Mouse (Mus musculus) layer of hippocampus, adult 2 months (tissue): ENCODE results near the gene Tubd1. TPM values are rescaled to one million over a fixed set of nuclear protein-coding genes. Genes with fewer than 3 reads are reported as not detected.
A peak's percentile ranks its signal among the peaks of the same experiment; 100 is the strongest.

Experiments
- DNase-seq, 2 experiments: peaks; one replicate each; pipeline ENCODE4 v3.0.0; 2022; ENCODE audit warnings: low spot score in 2 of 2
- H3K27ac ChIP-seq: fragments of 200-600 bp; 2 replicates; pipeline ENCODE4 v1.8.1; 2022
- H3K4me3 ChIP-seq: fragments of 200-600 bp; 2 replicates; pipeline ENCODE4 v1.8.1; 2022; ENCODE audit warnings: mild to moderate bottlenecking
- CTCF ChIP-seq: fragments of 200-600 bp; conservative IDR thresholded peaks from 2 replicates; pipeline ENCODE4 v1.8.1; 2022; ENCODE audit warnings: antibody characterized with exemption, mild to moderate bottlenecking, moderate library complexity
- microRNA-seq, 2 experiments: library from miRNA; unstranded; fragments of <30 nt; microRNA quantifications; one replicate each; pipeline ENCODE4 v1.2.0; 2021
- total RNA-seq, 2 experiments: library from RNA; stranded (reverse); gene quantifications; 2 replicates each; pipeline ENCODE4 v1.2.3; 2021

Gene Tubd1
- total RNA-seq, 2 experiments from 2014 or later: 6.0 to 8.2 TPM

DNA sequence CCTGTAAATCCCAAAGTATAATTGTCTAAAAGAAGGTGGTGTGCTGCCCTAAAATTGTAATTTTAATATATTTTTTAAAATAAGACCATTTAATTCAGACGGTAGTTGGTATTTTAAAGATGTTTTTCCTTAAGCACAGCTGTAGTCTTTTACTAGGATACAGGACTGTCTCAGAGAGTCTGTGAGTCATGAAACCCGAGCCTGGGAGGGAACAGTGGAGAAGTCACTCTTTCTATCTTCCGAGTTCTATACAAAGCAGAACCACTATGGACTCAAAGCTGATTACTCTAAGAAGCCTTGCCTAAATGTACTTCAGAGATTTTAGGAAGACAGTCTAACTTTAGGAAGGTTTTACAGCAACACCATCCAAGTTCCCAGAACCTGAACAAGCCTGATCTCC, 57.3 kb downstream of the Tubd1 start:
- DNase-seq: no peak
- H3K4me3 ChIP-seq: no peak overlapping the region
- no peak for TF ChIP-seq CTCF

DNA sequence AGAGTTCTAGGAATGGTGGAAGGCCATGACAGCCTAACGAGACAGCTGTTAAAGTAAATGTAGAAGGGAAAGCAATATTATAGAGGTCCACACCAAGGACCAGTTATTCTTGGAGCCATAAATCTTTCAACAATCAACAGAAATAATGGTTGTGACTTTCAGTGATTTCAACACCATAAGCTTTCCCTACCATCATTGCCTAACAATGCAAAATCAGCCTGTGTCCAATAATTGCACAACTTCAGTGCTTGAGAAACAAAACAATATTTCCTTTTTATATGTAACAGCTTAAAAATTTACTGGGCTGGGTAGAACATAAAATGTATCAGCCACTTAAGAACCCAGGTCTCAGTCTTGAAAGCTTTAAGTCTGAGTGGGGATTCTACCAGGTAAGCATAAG, 58.9 kb downstream of the Tubd1 start:
- H3K27ac ChIP-seq: no peak overlapping the region
- no peak for TF ChIP-seq CTCF
- DNase-seq: no peak
- H3K4me3 ChIP-seq: no peak overlapping the region

More for the DNA sequence above, 57.3 kb downstream of the Tubd1 start:
- no peak overlapping the region for H3K27ac ChIP-seq

DNA sequence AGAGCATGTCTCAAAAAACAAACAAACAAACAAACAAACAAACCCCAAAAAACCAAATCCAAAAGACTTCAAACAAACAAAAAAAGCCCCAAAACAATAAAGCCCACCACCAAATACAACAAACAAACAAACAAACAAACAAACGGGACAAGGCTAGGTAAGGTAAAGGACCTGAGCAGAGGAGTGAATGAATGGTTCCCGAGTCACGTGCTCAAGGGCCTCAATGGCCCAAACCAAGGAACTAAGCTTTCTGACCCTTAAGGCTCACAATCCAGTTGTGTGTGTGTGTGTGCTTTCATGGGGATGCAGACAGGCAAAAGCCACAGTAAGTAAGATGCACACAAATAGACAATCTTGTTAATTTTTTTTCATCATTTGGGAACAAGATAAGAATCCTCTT, 59.5 kb downstream of the Tubd1 start:
- no peak for TF ChIP-seq CTCF
- DNase-seq: no peak
- H3K4me3 ChIP-seq: no peak overlapping the region
- no peak overlapping the region for H3K27ac ChIP-seq

DNA sequence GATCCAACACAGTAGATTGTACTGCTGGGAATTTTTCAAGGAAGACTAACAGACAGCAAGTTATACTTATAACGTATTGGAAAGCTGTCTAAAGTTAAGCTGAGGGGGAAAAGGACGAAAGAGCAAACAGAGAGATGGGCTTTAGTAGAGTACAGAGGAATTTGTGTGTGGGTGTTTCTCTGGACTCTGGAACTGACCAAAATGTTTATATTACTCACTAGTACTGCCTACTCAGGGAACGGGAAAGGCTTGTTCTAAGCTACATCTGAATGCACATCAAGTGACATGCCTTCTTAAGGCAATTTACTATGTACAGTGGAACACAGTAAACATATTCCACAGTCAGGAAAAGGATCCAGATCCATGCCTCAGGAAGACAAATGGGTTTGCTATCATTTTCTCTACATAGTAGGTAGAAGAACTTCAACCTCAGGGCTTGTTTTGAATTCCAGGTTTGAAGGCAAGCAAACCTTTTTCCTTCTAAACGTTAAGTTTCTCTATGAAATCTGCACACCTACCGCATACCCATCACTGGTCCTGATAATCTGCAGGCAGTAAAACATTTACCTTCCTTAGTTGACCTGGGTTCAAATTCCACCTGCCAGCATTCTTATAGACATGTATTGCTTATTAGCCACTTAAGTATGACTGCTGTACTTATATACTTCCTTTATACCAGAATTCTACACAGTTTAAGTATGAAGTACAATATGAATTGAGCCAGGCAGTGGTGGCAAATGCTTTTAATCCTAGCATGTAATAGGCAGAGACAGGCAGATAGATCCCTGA, 60.1 kb downstream of the Tubd1 start:
- no peak overlapping the region for H3K27ac ChIP-seq
- no peak overlapping the region for H3K4me3 ChIP-seq
- DNase-seq: no peak
- TF ChIP-seq CTCF: no peak

DNA sequence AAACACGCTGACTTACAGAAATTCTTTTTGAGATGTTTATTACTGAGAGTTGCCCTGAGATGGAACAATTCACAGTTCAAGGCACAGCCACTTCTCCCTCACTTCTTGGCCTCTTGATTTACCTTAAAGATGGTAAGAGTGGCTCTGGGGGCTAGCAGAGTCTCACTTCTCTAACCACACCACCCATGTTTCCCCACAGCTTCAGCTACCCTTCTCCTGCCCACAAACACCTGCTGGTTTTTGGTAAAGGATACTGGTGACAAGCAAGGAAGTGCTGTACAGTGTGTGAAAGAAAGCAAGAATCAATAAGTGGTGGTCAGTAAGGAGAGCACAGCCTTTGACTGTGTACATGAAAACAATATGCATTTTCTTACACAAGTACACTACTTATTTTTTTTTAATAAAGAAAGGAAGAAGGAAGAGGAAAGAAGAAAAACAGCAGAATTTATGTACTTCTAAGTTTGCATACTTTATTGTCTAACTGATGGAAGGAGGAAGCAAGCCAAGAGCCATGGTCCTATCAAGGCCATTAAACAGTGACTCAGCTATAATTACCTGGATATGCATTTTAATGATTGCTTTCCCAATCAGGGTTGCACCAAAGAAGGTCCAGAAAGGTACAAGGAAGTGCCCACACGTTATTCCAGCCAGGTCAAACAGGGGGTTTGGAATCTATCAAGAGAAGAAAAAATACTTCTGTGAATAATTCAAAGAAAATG, 62.0 kb downstream of the Tubd1 start:
- Histone ChIP-seq H3K4me3 (no peak overlapping the region), H3K27ac (no peak overlapping the region)
- TF ChIP-seq CTCF: no peak
- DNase-seq: no peak

DNA sequence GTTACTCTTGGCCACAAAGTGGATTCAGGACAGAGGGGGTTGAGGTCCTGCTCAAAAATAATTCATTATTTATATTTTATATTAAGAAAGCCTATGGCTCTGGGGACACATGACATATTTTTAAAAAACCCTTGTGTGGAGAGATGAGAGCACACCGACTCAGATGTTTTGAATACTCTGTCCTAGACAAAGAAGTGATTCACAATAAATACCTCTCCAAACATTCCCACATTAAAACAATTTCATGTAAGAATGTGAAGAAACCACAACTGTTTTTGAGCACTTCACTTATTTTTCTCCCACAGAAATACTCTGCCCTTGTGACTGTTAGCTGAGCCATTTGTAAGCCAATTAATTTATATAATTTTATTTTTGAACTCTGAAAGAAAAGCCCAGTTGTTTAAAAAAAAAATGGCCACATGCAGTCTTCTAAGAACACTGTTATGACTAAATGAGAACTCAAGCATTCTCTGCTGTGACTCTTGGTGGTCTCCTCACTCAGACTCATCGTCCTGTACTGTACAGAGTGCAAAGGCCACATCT, 63.1 kb downstream of the Tubd1 start:
- TF ChIP-seq CTCF: no peak
- DNase-seq: no peak
- Histone ChIP-seq H3K4me3 (no peak overlapping the region), H3K27ac (no peak overlapping the region)

GRCm38 (mm10) chr11:86610239-86610638, 65.4 kb downstream of the Tubd1 start:
- no peak for DNase-seq
- Histone ChIP-seq H3K27ac (no peak overlapping the region), H3K4me3 (no peak overlapping the region)
- no peak for TF ChIP-seq CTCF

- no peak for DNase-seq
- H3K4me3 ChIP-seq: no peak overlapping the region
- no peak overlapping the region for H3K27ac ChIP-seq
- no peak for TF ChIP-seq CTCF
Measured at GRCm38 (mm10) chr11:86611991-86612390, 67.2 kb downstream of the Tubd1 start.

- Histone ChIP-seq H3K4me3 (no peak overlapping the region), H3K27ac (peak overlapping the region; percentile 36)
- DNase-seq: no peak
- no peak for TF ChIP-seq CTCF
Measured at GRCm38 (mm10) chr11:86614056-86614530, 69.3 kb downstream of the Tubd1 start.

- DNase-seq: no peak
- Histone ChIP-seq H3K27ac (no peak overlapping the region; the same call in 1 of the 2 replicates), H3K4me3 (no peak overlapping the region)
- TF ChIP-seq CTCF: no peak
Measured at GRCm38 (mm10) chr11:86614607-86615006, 69.8 kb downstream of the Tubd1 start.

Small RNA genes within 50 kb of the gene (microRNA-seq; reads per million reads assigned to microRNA genes)
- gene Mir21a: 1,250 to 3,894 reads per million in 2 experiments

Other genes with a start within 250 kb of the Tubd1 start
- 10 to 100 TPM; 49.8 to 56.6 TPM for gene Med13, start 187.4 kb upstream of the Tubd1 start, total RNA-seq
- 10 to 100 TPM; 28.0 to 31.9 TPM for gene Rnft1, start 60.3 kb upstream of the Tubd1 start, total RNA-seq
- 10 to 100 TPM; 43.8 to 44.2 TPM for gene Rps6kb1, start 186 bp upstream of the Tubd1 start, total RNA-seq
- gene Vmp1, start 138.8 kb downstream of the Tubd1 start, total RNA-seq: 100 to 1,000 TPM; 111 to 139 TPM
- gene Ptrh2, start 139.0 kb downstream of the Tubd1 start, total RNA-seq: 10 to 100 TPM in 1 of 2 experiments, 1 to 10 TPM in 1; 9.0 to 10.1 TPM
- 100 to 1,000 TPM; 447 to 456 TPM for gene Cltc, start 212.6 kb downstream of the Tubd1 start, total RNA-seq